Mouse (Mus musculus) kidney, adult 2 months (tissue): ENCODE measurements around the gene Sh3bgrl. TPM values are rescaled to one million over a fixed set of nuclear protein-coding genes. Genes with fewer than 3 reads are reported as not detected.

Source experiments
- DNase-seq: peaks from one replicate; pipeline ENCODE4 v3.0.0; 2021
- H3K27ac ChIP-seq: fragments of 200-500 bp; 2 replicates; pipeline ENCODE4 v1.5.1; 2012; ENCODE audit warnings: low read depth, low read length, control low read depth, inconsistent platforms; ENCODE audit not compliant: insufficient read depth
- H3K27me3 ChIP-seq: fragments of 200-500 bp; replicated peaks from 2 replicates; pipeline ENCODE4 v1.6.1; 2012; ENCODE audit warnings: mild to moderate bottlenecking, moderate library complexity, low read length, inconsistent platforms; ENCODE audit not compliant: control insufficient read depth, insufficient read depth
- H3K36me3 ChIP-seq: fragments of 200-500 bp; 2 replicates; pipeline ENCODE4 v1.6.1; 2012; ENCODE audit warnings: mild to moderate bottlenecking, moderate library complexity, low read length, inconsistent platforms; ENCODE audit not compliant: control insufficient read depth, insufficient read depth
- H3K4me1 ChIP-seq: fragments of 200-500 bp; 2 replicates; pipeline ENCODE4 v1.6.1; 2011; ENCODE audit warnings: low read length; ENCODE audit not compliant: control insufficient read depth, insufficient read depth
- H3K4me3 ChIP-seq: fragments of 200-500 bp; 2 replicates; pipeline ENCODE4 v1.5.1; 2011; ENCODE audit warnings: mild to moderate bottlenecking, low read depth, low read length, control low read depth; ENCODE audit not compliant: insufficient read depth
- CTCF ChIP-seq: fragments of 200-500 bp; conservative IDR thresholded peaks from 2 replicates; pipeline ENCODE4 v1.5.1; 2011; ENCODE audit warnings: low read depth, mild to moderate bottlenecking, control low read depth, low read length, moderate library complexity, mixed read lengths; ENCODE audit not compliant: insufficient read depth, insufficient read length
- POLR2A ChIP-seq: fragments of 200-500 bp; IDR thresholded peaks from one replicate; pipeline ENCODE4 v1.6.1; 2011; ENCODE audit warnings: low read depth, low read length, control low read depth
- WGBS: fragments of 180-500 bp; shearing (Covaris S2); methylation state at CpG from one replicate; pipeline ENCODE4 v1.1.7; 2018; 5-methylcytosine and 5-hydroxymethylcytosine counted together
- polyA plus RNA-seq: library from polyadenylated mRNA; depleted of rRNA; stranded (reverse); fragments of >200 nt; gene quantifications from 2 replicates; pipeline ENCODE4 v1.2.3, GENCODE M21; 2012; rRNA removed

Gene Sh3bgrl
- polyA plus RNA-seq, 1 experiment, result 13.9 TPM

DNA sequence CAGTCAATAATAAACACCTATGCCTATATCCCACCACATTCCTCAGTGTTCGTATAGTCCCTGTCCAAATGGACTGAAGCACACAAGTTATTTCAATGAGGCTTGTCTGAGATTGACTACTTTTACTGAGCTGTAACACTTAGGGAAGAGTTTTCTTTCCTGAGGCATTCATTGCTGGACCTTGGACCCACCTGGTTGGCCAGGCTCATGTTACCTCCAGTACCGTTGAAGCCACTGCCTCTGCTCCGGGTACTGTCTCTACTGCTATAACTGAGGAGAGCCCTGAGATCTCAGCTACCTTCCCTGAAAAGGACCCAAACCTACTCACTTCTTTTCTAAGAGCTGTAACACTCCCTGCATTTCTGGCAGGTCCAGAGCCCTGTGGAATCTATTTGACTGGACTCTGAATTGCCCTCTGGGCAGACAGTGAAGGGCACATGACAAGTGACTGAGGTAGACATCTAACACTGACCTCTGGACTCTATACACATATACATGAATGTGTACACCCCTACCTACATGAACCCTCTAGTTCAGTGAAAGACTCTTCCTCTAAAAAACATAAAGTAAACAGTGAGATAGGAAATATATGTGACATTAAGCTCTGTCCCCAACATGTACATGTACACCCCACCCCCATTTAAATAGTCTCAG is 140.3 kb downstream of the Sh3bgrl start:
- no peak overlapping the region for H3K4me3 ChIP-seq
- H3K36me3 ChIP-seq, result no peaks in the 10 kb centered on the region
- 59% methylated on average over 3 of the region's 3 CpGs for WGBS
- DNase-seq, result peak; percentile 1
- no peaks in the 10 kb centered on the region for H3K4me1 ChIP-seq
- no peak overlapping the region for H3K27ac ChIP-seq
- no peaks in the 10 kb centered on the region for H3K27me3 ChIP-seq
- no peak for TF ChIP-seq CTCF
- no peak for TF ChIP-seq POLR2A

DNA sequence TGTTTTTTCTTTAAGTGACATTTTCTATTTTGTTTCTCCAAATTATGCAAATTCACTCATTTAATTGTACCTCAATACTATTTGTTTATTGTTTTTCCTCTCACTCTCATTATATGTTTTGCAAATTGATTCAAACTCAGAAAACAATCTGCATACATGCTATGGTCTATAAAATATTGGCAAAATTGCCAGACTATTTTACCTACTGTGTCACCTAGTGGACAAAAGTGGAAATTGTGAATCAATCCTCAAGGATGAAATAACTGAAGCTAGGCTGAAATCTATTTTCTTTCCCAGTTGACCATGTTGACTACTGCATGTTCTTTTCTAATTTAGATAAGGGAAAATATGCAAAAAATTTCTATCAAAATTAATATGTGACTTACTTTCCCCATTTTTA is 143.0 kb downstream of the Sh3bgrl start:
- no peak for TF ChIP-seq POLR2A
- no peak for TF ChIP-seq CTCF
- DNase-seq, result peak; percentile 11
- Histone ChIP-seq H3K4me3 (no peak overlapping the region), H3K27me3 (no peaks in the 10 kb centered on the region), H3K27ac (no peak overlapping the region), H3K36me3 (no peaks in the 10 kb centered on the region), H3K4me1 (no peaks in the 10 kb centered on the region)

Other genes with a start within 250 kb of the Sh3bgrl start
- 0.91 and 1.8 TPM in 2 replicates for gene Hmgn5, start 82.0 kb upstream of the Sh3bgrl start, polyA plus RNA-seq
- 0.05 and 0.07 TPM in 2 replicates for gene Gm6377, start 101.4 kb downstream of the Sh3bgrl start, polyA plus RNA-seq